Mouse (Mus musculus): ENCODE data around the gene Tctex1d2. TPM values are rescaled to one million over a fixed set of nuclear protein-coding genes. Genes with fewer than 3 reads are reported as not detected.

The Tctex1d2 gene
- polyA plus RNA-seq, 1 experiment from 2014 or later = 36.1 TPM

DNA sequence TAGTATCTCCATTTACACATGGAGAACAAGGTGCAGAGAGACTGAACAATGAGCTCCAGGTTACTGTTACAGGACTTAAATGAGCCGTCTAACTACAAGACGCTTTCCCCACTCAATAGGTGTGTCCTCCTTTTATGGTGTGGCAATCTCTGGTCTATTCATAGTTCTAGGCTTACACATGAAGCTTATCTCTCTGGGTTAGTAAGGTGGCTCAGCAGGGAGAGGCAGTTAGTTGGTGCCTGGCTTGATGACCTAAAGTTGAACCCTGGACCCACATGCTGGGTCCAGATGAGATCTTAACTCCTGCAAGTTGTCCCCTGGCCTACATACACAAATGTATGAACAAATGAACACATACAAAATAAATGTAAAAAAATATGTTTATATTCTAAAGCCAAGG lies 43.9 kb downstream of the Tctex1d2 start:
- Histone ChIP-seq H3K27ac (ENCODE audit: low read depth, low read length) (no peak overlapping the region), H3K9me3 (ENCODE audit: control insufficient read depth, low read length) (no peaks in the 10 kb centered on the region), H3K4me1 (replicated peaks; ENCODE audit: control insufficient read depth, insufficient read depth, low read length) (no peaks in the 10 kb centered on the region), H3K27me3 (ENCODE audit: control insufficient read depth, insufficient read depth, low read length) (no peaks in the 10 kb centered on the region), H3K36me3 (ENCODE audit: control insufficient read depth, insufficient read depth, low read length) (no peaks in the 10 kb centered on the region; the same call in 1 of the 2 replicates), H3K9ac (ENCODE audit: low read length) (no peak overlapping the region), H3K4me2 (ENCODE audit: low read depth, low read length, severe bottlenecking) (no peak overlapping the region), H3K4me3 (ENCODE audit: low read depth, low read length) (no peak overlapping the region)
- 97% methylated on average over 2 of the region's 2 CpGs for WGBS
- ATAC-seq (replicated peaks; ENCODE audit: low FRiP score) (no peak), DNase-seq (ENCODE audit: low spot score) (no peak)

DNA sequence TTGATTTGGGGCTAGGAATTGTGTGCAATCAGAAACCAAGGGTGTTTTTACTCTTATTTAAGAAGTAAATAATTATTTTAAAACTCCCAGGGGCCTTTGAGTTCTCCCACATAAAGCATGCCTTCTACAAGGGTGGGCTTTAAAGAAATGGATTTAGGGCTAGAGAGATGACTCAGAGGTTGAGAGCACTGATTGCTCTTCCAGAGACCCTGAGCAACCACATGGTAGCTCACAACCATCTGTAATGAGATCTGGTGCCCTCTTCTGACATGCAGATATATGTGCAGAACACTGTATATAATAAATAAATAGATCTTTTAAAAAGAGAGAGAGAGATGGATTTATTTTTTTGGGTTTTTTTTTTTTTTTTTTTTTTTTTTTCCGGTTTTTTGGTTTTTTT lies 45.4 kb downstream of the Tctex1d2 start:
- 0% methylated on average over 1 of the region's 1 CpGs for WGBS
- DNase-seq (ENCODE audit: low spot score) (no peak), ATAC-seq (replicated peaks; ENCODE audit: low FRiP score) (no peak)
- Histone ChIP-seq H3K4me1 (replicated peaks; ENCODE audit: control insufficient read depth, insufficient read depth, low read length) (no peaks in the 10 kb centered on the region), H3K4me3 (ENCODE audit: low read depth, low read length) (no peak overlapping the region), H3K9ac (ENCODE audit: low read length) (no peak overlapping the region), H3K27me3 (ENCODE audit: control insufficient read depth, insufficient read depth, low read length) (no peaks in the 10 kb centered on the region), H3K36me3 (ENCODE audit: control insufficient read depth, insufficient read depth, low read length) (no peaks in the 10 kb centered on the region; the same call in 1 of the 2 replicates), H3K4me2 (ENCODE audit: low read depth, low read length, severe bottlenecking) (no peak overlapping the region), H3K27ac (ENCODE audit: low read depth, low read length) (no peak overlapping the region), H3K9me3 (ENCODE audit: control insufficient read depth, low read length) (no peaks in the 10 kb centered on the region)

DNA sequence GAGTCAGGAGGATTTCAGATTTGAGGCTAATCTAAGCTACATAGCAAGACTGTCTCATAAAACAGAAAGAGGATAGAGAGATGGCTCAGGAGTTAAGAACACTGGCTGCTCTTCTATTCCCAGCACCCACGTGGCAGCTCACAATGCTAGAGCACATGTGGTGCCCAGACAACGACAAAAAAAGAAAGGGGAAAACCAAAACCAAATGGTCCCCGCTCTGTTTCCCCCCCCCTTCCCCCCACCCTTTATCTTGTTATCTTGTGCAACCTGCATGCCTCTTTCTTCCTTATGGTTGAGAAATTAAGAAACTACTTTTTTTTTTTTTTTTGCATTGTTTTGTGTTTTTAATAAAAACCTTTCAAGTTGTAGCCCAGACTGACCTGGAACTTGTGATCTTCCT lies 49.0 kb downstream of the Tctex1d2 start:
- Histone ChIP-seq H3K4me1 (replicated peaks; ENCODE audit: control insufficient read depth, insufficient read depth, low read length) (no peaks in the 10 kb centered on the region; the same call in 1 of the 2 replicates), H3K4me3 (ENCODE audit: low read depth, low read length) (no peak overlapping the region), H3K9ac (ENCODE audit: low read length) (no peak overlapping the region), H3K27me3 (ENCODE audit: control insufficient read depth, insufficient read depth, low read length) (no peaks in the 10 kb centered on the region), H3K4me2 (ENCODE audit: low read depth, low read length, severe bottlenecking) (no peak overlapping the region), H3K36me3 (ENCODE audit: control insufficient read depth, insufficient read depth, low read length) (no peaks in the 10 kb centered on the region), H3K27ac (ENCODE audit: low read depth, low read length) (no peak overlapping the region), H3K9me3 (ENCODE audit: control insufficient read depth, low read length) (no peaks in the 10 kb centered on the region)
- WGBS = 90% methylated on average over 3 of the region's 3 CpGs
- ATAC-seq (replicated peaks; ENCODE audit: low FRiP score) = no peak
- no peak for DNase-seq (ENCODE audit: low spot score)

DNA sequence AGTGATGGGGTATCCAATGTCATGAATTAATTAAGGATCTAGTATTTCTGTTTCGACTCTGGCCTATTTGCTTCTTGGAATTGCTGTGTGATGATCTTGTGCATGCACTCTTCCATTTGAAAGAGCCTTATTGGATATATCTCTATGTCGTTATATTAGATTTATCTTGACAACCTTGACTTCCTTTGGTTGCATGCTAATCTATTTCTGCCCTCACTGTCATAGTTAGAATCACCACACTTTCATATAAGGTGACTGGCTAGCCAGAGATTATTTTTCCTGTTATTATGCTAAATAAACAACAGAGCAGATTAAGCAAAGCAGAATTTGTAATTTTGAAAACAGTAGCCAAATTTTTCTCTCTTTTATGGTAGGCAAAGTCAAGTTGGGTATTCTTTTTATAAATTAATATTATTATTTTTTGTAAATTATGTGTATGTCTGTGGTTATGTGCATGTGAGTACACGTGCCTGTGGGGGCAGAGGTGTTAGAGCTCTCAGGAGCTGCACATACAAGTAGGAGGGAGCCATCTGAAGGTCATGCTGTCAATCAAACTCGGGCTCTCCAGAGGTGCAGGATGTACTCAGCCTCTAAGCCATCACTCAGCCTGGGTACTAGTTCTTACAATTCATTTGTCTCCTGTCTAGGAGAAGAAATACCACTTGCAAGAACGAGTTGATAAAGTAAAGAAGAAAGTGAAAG lies 50.1 kb downstream of the Tctex1d2 start:
- H3K27ac ChIP-seq (ENCODE audit: low read depth, low read length) = no peak overlapping the region
- DNase-seq (ENCODE audit: low spot score) = no peak
- ATAC-seq (replicated peaks; ENCODE audit: low FRiP score) = no peak
- H3K9ac ChIP-seq (ENCODE audit: low read length) = no peak overlapping the region
- no peaks in the 10 kb centered on the region for H3K9me3 ChIP-seq (ENCODE audit: control insufficient read depth, low read length)
- H3K4me1 ChIP-seq (replicated peaks; ENCODE audit: control insufficient read depth, insufficient read depth, low read length) = no peaks in the 10 kb centered on the region; the same call in 1 of the 2 replicates
- H3K36me3 ChIP-seq (ENCODE audit: control insufficient read depth, insufficient read depth, low read length) = no peaks in the 10 kb centered on the region
- 86% methylated on average over 5 of the region's 5 CpGs for WGBS
- H3K4me2 ChIP-seq (ENCODE audit: low read depth, low read length, severe bottlenecking) = no peak overlapping the region
- no peak overlapping the region for H3K4me3 ChIP-seq (ENCODE audit: low read depth, low read length)
- no peaks in the 10 kb centered on the region for H3K27me3 ChIP-seq (ENCODE audit: control insufficient read depth, insufficient read depth, low read length)

DNA sequence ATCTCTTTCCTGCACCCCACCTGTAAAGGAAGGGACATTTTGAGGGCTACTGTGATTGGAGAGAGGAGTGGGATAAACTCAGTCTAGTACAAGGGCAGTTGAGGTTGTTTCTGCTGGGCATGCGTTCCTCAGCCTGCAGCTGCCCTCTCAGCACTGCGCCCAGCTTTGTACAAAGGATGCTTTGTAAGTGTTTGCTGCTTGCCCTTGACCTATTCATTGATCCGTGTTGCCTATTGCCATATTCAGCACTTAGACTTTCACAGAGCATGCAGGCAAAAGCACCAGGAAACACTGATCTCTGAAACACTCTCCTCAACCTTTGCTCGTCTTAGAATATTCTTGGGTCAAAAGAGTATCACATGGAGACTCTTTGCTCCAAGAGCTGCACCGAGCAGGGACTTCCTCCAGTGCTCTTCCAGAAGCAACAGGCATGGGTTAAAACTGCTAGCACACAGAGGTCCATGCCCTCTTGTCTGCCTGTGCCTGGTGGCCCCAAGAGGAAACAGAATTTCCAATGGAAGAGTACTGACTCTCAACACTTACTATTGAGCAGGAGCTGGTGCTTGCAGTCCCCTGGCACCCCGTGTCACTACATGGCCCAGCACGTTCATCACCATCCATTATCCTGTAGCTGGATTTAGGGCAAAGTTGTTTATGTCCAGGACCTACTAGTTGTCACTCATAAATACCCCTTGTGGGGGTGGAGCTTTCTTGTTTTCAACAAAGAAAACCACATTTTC lies 52.9 kb downstream of the Tctex1d2 start:
- WGBS = 79% methylated on average over 7 of the region's 7 CpGs
- ATAC-seq (replicated peaks; ENCODE audit: low FRiP score) (no peak), DNase-seq (ENCODE audit: low spot score) (no peak)
- Histone ChIP-seq H3K9ac (ENCODE audit: low read length) (no peak overlapping the region), H3K4me2 (ENCODE audit: low read depth, low read length, severe bottlenecking) (no peak overlapping the region), H3K4me1 (replicated peaks; ENCODE audit: control insufficient read depth, insufficient read depth, low read length) (no peaks in the 10 kb centered on the region; the same call in 1 of the 2 replicates), H3K9me3 (ENCODE audit: control insufficient read depth, low read length) (no peaks in the 10 kb centered on the region), H3K4me3 (ENCODE audit: low read depth, low read length) (no peak overlapping the region), H3K27me3 (ENCODE audit: control insufficient read depth, insufficient read depth, low read length) (no peaks in the 10 kb centered on the region), H3K27ac (ENCODE audit: low read depth, low read length) (no peak overlapping the region), H3K36me3 (ENCODE audit: control insufficient read depth, insufficient read depth, low read length) (no peaks in the 10 kb centered on the region)

DNA sequence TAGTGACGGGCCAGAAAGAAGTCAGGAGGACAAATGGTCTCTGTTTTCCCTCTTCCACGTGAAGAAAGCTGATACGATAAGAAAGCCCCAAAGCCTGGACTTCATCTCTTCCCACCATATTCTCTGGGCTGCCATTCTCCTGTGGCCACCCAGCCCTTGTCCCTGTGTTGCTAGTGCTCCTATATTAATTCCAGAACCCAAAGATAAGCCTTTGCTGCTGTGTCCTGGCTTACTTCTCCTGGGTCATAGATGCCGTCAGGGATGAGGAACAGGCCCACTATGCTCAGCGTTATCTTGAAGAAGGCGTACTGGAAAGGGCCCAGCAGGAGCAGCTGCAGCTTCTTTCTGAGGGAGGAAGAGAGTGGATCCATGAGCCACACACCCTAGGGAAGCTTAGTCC lies 57.8 kb downstream of the Tctex1d2 start:
- ATAC-seq (replicated peaks; ENCODE audit: low FRiP score) (no peak), DNase-seq (ENCODE audit: low spot score) (no peak)
- no peak overlapping the region for H3K4me3 ChIP-seq (ENCODE audit: low read depth, low read length)

More for the DNA sequence above, 57.8 kb downstream of the Tctex1d2 start:
- H3K36me3 ChIP-seq (ENCODE audit: control insufficient read depth, insufficient read depth, low read length) = no peaks in the 10 kb centered on the region
- H3K4me2 ChIP-seq (ENCODE audit: low read depth, low read length, severe bottlenecking) = no peak overlapping the region
- H3K27ac ChIP-seq (ENCODE audit: low read depth, low read length) = no peak overlapping the region
- no peak overlapping the region for H3K9ac ChIP-seq (ENCODE audit: low read length)
- H3K4me1 ChIP-seq (replicated peaks; ENCODE audit: control insufficient read depth, insufficient read depth, low read length) = no peaks in the 10 kb centered on the region; the same call in 1 of the 2 replicates
- WGBS = 95% methylated on average over 6 of the region's 6 CpGs
- no peaks in the 10 kb centered on the region for H3K27me3 ChIP-seq (ENCODE audit: control insufficient read depth, insufficient read depth, low read length)
- H3K9me3 ChIP-seq (ENCODE audit: control insufficient read depth, low read length) = no peaks in the 10 kb centered on the region

Other genes with a start within 250 kb of the Tctex1d2 start
- gene Bex6, start 239.9 kb upstream of the Tctex1d2 start, polyA plus RNA-seq (2014; fragmentation: Nextera tagmentation; extraction: Ambion mirVana) = 0.35 TPM in 1 of 2 replicates, not detected in the other
- 28.0 and 31.1 TPM in 2 replicates for gene Fbxo45, start 172.5 kb upstream of the Tctex1d2 start, polyA plus RNA-seq (2014; fragmentation: Nextera tagmentation; extraction: Ambion mirVana)
- 17.4 and 20.3 TPM in 2 replicates for gene Wdr53, start 172.5 kb upstream of the Tctex1d2 start, polyA plus RNA-seq (2014; fragmentation: Nextera tagmentation; extraction: Ambion mirVana)
- gene Smco1, start 148.2 kb upstream of the Tctex1d2 start, polyA plus RNA-seq (2014; fragmentation: Nextera tagmentation; extraction: Ambion mirVana) = not detected in 2 replicates
- 36.6 and 40.9 TPM in 2 replicates for gene Rnf168, start 142.2 kb upstream of the Tctex1d2 start, polyA plus RNA-seq (2014; fragmentation: Nextera tagmentation; extraction: Ambion mirVana)
- 24.6 and 28.8 TPM in 2 replicates for gene Ubxn7, start 87.4 kb upstream of the Tctex1d2 start, polyA plus RNA-seq (2014; fragmentation: Nextera tagmentation; extraction: Ambion mirVana)
- not detected in 2 replicates for gene Tm4sf19, start 19.2 kb upstream of the Tctex1d2 start, polyA plus RNA-seq (2014; fragmentation: Nextera tagmentation; extraction: Ambion mirVana)
- 41.9 and 45.3 TPM in 2 replicates for gene Pcyt1a, start 11.2 kb downstream of the Tctex1d2 start, polyA plus RNA-seq (2014; fragmentation: Nextera tagmentation; extraction: Ambion mirVana)
- gene Slc51a, start 68.2 kb downstream of the Tctex1d2 start, polyA plus RNA-seq (2014; fragmentation: Nextera tagmentation; extraction: Ambion mirVana) = 0.23 and 0.29 TPM in 2 replicates
- gene Zdhhc19, start 76.6 kb downstream of the Tctex1d2 start, polyA plus RNA-seq (2014; fragmentation: Nextera tagmentation; extraction: Ambion mirVana) = not detected in 2 replicates
- 68.4 and 73.6 TPM in 2 replicates for gene Tfrc, start 189.2 kb downstream of the Tctex1d2 start, polyA plus RNA-seq (2014; fragmentation: Nextera tagmentation; extraction: Ambion mirVana)
- gene Tnk2, start 224.2 kb downstream of the Tctex1d2 start, polyA plus RNA-seq (2014; fragmentation: Nextera tagmentation; extraction: Ambion mirVana) = 11.2 and 12.1 TPM in 2 replicates

All from forebrain, embryonic 11.5 days (tissue).